Mouse (Mus musculus) lung, adult 2 months (tissue): ENCODE results near the gene Adamts9.

Experiments
- CTCF ChIP-seq: fragments of 200-500 bp; IDR thresholded peaks from 2 replicates; pipeline ENCODE4 v1.5.1; 2011; ENCODE audit warnings: mild to moderate bottlenecking, low read length, control low read depth; ENCODE audit not compliant: insufficient read depth
- POLR2A ChIP-seq: fragments of 200-500 bp; IDR thresholded peaks from 2 replicates; pipeline ENCODE4 v1.6.1; 2011; ENCODE audit warnings: low read depth, mild to moderate bottlenecking, control low read depth, low read length, borderline replicate concordance; ENCODE audit errors: extremely low read depth

DNA sequence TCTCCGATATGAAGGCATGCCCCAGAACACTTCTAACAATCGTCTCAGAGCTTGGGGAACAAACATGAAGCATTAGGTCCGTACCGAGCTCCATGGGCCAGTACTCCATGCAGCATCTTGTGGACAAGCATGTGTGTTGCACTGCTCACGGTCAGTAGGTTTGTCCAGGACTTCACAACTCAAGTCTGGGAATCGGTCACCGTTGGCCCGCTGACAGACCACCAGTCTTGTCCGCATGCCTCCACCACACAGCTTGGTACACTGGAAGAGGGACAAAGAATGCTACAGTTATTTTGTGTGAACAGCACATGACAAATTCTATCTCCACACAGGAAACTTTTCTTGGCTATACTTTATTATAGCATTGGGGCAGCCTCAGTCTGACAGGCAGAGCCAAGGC, 94.1 kb downstream of the Adamts9 start:
- TF ChIP-seq POLR2A, result no peak
- no peak for TF ChIP-seq CTCF
